Mouse (Mus musculus) gastrocnemius, adult 8-10 months (tissue): Measurements from ENCODE around the gene Cavin2. TPM values are rescaled to one million over a fixed set of nuclear protein-coding genes. Genes with fewer than 3 reads are reported as not detected.

Experiments
- DNase-seq, 2 experiments: peaks; one replicate each; pipeline ENCODE4 v3.0.0; 2022; ENCODE audit warnings: low spot score in 2 of 2
- total RNA-seq, 4 experiments: library from RNA; stranded (reverse); gene quantifications; 2 replicates each; pipeline ENCODE4 v1.2.4; 2022

Gene Cavin2
- total RNA-seq = 10 to 100 TPM; 20.8 to 33.0 (median 25.0) TPM

DNA sequence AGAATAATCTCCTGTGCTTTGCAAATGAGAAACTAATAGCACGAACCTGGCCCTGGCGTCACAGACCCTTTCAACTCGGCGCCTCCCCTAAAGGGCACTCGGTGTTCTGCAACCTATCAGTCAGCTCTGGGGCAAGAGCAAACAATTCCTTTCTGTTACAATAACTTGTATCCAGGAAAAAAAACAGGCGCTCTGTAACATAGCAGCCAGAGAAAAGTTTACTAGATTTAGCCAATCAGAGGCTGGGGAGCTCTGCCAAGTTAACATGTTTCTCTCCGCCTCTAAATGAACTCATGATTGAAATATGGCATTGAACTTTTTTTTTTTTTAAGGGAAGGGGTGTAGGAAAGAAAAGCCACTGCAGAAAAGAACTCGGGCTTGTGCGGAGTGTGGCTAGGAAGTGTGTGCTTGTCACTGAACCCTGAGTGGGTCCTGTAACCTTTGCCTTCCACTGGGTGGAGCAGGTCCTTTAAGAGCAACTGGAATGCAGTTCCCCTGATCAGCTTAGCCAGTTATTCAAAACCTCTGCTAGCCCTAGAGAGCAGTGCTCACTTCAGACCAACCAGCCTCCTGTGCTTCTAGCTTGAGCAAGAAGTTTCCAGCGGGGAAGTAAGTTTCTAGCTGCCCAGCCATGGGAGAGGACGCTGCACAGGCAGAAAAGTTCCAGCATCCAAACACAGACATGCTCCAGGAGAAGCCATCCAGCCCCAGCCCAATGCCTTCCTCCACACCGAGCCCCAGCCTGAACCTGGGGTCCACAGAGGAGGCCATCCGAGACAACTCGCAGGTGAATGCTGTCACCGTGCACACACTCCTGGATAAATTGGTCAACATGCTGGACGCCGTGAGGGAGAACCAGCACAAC lies at the start of gene Cavin2:
Gene Cavin2, plus strand, starts transcription at position 372 of the 865 bp plus-strand sequence.
- DNase-seq = peak; percentile 25 to 26

DNA sequence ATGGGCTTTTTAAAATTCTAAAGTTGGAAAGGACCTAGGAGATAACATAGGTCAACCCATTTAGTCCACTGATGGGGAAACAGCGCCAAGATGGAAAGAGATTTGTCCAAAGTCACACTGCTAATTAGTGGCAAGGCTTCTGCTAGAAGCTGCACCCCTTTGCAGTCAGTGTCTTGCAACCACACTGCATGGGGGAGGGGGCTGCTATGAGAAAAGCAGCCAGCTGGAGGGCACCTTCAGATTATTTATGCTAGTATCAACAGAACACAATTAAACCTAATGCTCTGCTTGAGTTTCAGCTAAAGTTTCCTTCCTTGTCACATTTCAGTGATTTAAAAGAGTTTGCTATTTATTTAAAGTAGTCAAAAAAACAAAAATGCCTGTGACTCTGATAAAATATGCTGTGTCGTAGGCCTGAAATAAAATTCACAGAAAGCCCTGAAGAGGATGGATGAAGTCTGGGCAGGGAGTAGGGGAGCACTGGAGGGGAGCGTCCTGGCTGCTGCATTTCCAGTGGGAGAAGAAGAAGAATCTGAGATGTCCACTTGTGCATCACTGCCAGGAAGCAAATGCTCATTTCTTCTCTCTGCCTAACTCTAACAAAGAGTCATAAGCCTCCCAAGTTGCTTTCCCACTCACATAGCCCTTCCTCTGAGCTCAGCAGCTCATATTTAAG lies 47.5 kb upstream of the Cavin2 start:
- DNase-seq = no peak

GRCm38 (mm10) chr1:51243294-51243693 lies 45.6 kb upstream of the Cavin2 start:
- no peak for DNase-seq

DNA sequence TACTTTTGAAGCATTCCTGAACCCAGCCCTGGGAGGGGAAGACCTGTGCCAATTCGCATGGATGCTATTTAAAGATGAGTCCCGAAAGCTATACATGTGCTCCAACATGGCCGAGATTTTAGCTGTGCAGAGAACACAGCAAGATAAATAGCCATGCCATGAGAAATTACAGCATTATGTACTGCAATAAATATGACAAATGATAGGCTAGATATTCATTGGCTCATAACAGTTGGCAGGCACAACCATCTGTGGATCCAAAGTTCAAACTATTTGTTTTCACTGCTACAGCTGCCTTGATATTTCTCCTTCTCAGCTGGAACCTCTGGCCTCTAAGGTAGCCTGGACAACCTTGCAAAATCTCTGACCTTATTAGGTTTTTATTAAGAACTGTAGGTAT lies 45.1 kb upstream of the Cavin2 start:
- no peak for DNase-seq

DNA sequence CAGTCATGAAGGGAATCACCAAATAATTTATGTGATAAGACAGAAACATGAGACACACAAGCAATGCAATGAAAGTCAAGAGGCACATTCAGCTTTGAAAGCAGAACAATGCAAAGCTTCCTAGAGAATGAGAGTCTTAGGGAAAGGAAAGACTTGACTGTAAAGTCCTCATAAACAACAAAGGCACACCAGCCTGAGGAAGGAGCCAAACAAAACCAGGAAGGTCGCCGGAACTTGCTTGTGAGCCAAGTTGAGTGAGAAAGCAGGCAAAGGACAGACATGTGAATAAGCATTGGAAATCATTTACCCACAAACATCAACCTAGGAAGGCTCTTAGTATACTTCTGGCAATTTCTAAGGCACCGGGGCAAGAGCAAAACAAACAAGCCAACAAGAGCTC lies 43.5 kb upstream of the Cavin2 start:
- DNase-seq = no peak

- DNase-seq = no peak
Measured at GRCm38 (mm10) chr1:51250302-51250701, 38.6 kb upstream of the Cavin2 start.

- DNase-seq = no peak
Measured at GRCm38 (mm10) chr1:51265118-51265800, 23.7 kb upstream of the Cavin2 start.

DNA sequence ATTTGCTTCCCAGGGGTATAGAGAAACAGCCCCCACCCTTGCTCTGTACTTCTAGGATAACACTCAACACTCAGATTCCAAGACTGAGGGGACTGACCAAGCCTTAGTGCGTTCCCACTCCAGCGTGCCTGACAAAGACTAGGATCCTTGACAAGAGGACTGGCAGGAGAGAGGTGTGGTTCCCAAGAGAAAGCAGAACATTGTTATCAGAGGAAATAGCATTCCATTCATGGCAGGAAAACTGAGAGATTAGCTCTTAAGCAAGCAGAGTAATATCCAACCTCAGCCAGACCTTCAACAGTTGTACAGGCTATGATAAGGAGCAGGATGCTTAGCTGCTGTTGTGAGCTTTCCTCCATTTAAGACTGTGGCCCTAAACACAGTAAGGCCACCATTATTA lies 23.0 kb upstream of the Cavin2 start:
- no peak for DNase-seq

GRCm38 (mm10) chr1:51267125-51267524 lies 21.8 kb upstream of the Cavin2 start:
- no peak for DNase-seq

GRCm38 (mm10) chr1:51268225-51268624 lies 20.7 kb upstream of the Cavin2 start:
- DNase-seq = no peak

DNA sequence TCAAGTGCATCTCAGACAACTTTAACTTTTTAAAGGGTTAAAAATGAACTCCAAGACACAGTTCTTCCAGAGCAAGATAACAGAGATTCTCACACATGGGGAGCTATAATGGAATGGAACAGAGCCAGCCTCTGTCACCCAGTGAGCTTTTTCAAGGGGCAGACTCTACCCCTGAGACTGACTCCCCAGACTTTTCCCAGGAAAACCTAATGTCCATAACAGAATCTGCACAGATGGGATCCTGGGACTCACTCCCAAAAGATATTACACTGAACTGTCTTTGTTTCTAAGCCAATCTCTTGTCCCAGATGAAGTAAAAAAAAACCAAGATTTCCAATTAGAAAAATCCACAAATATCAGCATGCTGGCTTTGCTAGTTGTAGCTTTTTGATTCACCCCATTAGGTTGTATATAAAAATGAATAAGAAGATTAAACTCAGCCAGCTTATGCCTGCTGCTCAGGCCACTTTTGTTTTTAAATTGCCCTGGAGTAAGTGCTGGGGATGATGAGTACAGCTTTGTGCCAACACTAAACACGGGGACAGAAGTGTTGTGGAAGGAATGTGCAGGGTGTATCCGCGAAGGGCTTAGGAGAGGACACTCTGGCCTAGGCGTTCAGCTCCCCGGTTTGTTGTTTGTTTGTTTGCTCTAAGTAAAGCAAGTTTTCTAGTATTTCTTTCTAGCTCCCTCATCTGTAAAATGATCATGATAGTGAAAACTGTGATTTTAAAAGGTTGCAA lies 18.6 kb upstream of the Cavin2 start:
- no peak for DNase-seq

DNA sequence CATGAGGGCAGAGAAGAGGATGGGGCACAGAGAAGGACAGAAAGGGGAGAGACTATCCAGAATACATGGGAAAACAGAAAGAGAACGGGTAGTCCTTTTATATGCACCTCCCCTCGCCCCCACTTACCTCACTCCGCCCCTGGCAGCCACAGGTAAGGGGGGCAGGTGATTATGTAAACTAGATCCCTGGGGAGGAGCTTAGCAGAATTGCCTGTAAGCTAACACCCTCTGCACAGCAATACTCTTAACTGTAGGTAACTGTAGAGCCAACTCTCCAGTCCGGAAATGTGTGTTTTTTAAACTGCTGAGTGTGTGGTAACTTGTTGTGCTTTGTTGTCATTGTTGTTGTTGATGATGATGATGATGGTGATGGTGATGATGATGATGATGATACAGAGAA lies 17.1 kb upstream of the Cavin2 start:
- DNase-seq = no peak

DNA sequence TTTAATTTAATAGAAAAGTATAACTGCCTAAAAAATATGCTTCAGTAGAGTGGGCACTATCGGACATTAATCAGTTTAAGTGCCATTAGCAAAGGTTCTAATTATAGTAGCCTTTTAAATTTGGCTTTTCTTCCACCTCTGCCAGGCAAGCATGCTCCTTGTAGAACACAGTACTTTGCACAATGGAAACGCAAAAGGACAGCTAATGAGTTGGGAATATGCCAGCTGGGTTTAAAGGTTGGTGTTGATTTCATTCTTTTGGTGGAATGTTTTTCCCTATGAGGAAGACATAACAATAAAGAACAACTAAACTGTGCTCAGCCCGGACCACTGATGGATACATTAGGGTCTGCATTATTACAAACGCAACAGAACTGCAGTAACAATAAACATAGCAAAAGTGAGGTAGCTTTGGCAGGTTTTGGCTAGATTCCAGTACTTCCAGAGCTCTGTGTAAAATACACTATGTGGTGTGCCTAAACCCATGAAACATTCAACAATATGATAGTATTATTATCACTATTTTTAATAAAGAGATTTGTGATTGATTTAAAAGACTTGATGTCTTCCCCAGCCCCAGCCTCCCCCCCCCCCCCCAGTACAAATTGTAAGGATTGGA lies 16.2 kb upstream of the Cavin2 start:
- no peak for DNase-seq

DNA sequence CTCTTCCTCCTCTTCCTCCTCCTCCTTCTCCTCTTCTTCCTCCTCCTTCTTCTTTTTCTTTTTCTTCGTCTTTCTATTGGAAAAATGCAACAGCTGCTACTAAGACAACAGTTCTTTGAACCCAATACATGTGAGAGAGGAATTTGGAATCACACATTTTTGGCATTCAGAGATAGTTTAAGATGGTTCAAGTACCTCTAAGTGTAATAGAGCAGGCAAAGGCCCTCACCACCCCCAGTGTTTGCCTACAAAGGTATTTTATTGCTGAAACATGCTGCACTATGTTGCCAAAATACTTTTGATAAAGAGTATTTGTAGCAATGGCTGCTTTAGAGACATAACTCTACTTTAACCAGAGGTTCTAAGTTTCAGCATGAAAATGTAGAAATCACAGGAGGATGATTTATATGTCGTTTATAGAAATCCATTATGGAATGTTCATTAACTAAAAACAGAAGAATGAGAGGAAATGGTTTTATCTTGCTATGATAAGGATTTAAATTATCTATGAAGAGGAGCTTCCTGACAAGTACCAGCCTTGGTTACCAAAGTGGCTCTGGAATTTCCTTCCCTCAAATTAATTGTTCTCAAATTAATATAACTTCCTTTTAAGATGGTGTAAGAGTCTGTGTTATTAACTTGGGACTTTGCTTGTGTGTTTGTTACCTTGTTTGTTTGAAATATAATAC lies 10.9 kb upstream of the Cavin2 start:
- DNase-seq = no peak

- DNase-seq = no peak
Measured at GRCm38 (mm10) chr1:51288201-51288600, 725 bp upstream of the Cavin2 start.

GRCm38 (mm10) chr1:51289620-51290445 lies 907 bp downstream of the Cavin2 start:
- DNase-seq = no peak

DNA sequence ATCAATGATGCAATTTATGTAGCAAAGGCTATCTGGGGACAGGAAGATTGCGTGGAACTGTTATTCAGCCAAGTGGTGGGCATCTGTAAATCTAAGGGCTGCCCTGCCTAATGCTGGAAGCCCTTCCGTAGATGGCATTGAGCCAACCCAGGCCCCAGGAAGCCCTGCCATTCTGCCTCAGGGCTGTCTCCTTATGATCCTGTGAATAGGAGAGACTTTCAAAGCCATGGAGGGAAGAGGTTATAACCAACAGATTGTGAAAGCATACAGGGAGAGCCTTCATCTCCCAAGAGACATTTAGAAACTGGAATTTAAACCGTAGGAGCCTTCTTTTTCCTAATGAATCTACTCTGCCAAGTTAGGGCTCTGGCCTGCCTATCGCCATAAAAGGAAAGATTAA lies 1.7 kb downstream of the Cavin2 start:
- no peak for DNase-seq

DNA sequence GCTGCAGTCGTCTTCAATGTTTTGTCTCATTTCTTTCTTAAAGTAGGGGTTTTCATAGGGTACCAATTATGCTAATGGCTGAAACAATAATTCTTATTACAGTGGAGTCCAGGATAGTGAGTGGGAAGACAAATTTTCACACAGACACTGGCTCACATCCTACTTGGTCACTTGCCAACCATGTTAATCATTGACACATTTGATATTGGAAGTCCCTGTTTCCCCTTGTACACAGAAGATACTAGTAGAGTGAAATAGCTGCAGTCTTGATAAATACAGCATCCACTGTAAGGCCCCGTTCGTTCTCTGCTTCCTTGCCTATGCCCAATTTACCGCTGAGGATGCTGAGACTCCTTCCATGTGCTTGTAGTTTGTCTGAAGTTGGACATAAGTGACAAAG lies 3.4 kb downstream of the Cavin2 start:
- no peak for DNase-seq

GRCm38 (mm10) chr1:51300295-51300930 lies 11.5 kb downstream of the Cavin2 start:
- no peak for DNase-seq
